ENCODE assay signal across 19 mouse cellular contexts in genomic region chr15:93229028-93229427, GRCm38 (mm10). TPM values are rescaled to one million over a fixed set of nuclear protein-coding genes. Genes with fewer than 3 reads are reported as not detected.
A peak's percentile ranks its signal among the peaks of the same experiment; 100 is the strongest.
DNase-seq lines count a peak whose midpoint lies in the region.
"Had no signal": no experiment of that assay in that cellular context is flagged by ENCODE, and none has a peak within 500 bp of the region (broad histone marks: within the 10 kb centered on the region; RNA-seq: fewer than 3 reads in every experiment).

No protein-coding gene starts in this region.

- H3K27ac ChIP-seq in midbrain, embryonic 10.5 days (replicated peaks), result no peak overlapping the region
- H3K27ac ChIP-seq: embryonic facial prominence, embryonic 10.5 days; forebrain, embryonic 13.5 days; heart, embryonic 15.5 days; hindbrain, embryonic 12.5 days; kidney, embryonic 15.5 days; liver, embryonic 12.5 days; lung, embryonic 15.5 days had no signal

- H3K4me1 ChIP-seq in megakaryocyte, embryonic 14.5 days, result peaks cover 35% of the 10 kb centered on the region
- H3K4me1 ChIP-seq in midbrain, embryonic 10.5 days, result no peaks in the 10 kb centered on the region
- H3K4me1 ChIP-seq: heart, embryonic 15.5 days; liver, embryonic 12.5 days; lung, embryonic 15.5 days had no signal

- DNase-seq in 416B (ENCODE audit: low read depth), result peak; percentile 85
- DNase-seq in T-cell, adult 2 months (ENCODE audit: low spot score), result peak; percentile 53
- peak; percentile 15 for DNase-seq in thymus, postnatal 0 days (ENCODE audit: low spot score)
- no peak for DNase-seq in midbrain, embryonic 10.5 days (ENCODE audit: low spot score)
- DNase-seq in neural tube, embryonic 10.5 days (ENCODE audit: extremely low spot score, low spot score), result no peak
- DNase-seq in gastrocnemius, postnatal 4 days (ENCODE audit: low spot score in 2 of 2), result no peak
- DNase-seq: adrenal gland, postnatal 10 days; cerebellum, adult 11-12 months; cerebellum, postnatal 36 days; heart, adult 18-20 months; left cerebral cortex, postnatal 4 days had no signal

- 89% methylated on average over 11 of the region's 11 CpGs for WGBS in midbrain, embryonic 10.5 days

- peak overlapping the region; percentile 42 for H3K4me3 ChIP-seq in megakaryocyte, embryonic 14.5 days (replicated peaks)
- no peak overlapping the region for H3K4me3 ChIP-seq in midbrain, embryonic 10.5 days
- H3K4me3 ChIP-seq: embryonic facial prominence, embryonic 10.5 days; forebrain, embryonic 13.5 days; heart, embryonic 15.5 days; hindbrain, embryonic 12.5 days; kidney, embryonic 15.5 days; liver, embryonic 12.5 days; lung, embryonic 15.5 days had no signal

- no peaks in the 10 kb centered on the region for H3K27me3 ChIP-seq in megakaryocyte, embryonic 14.5 days (replicated peaks)
- no peaks in the 10 kb centered on the region for H3K27me3 ChIP-seq in midbrain, embryonic 10.5 days (ENCODE audit: low read depth, poor library complexity, severe bottlenecking)
- H3K27me3 ChIP-seq: heart, embryonic 15.5 days; hindbrain, embryonic 12.5 days; kidney, embryonic 15.5 days; lung, embryonic 15.5 days had no signal

- no peaks in the 10 kb centered on the region for H3K36me3 ChIP-seq in megakaryocyte, embryonic 14.5 days (replicated peaks; ENCODE audit: low read length)
- no peaks in the 10 kb centered on the region for H3K36me3 ChIP-seq in midbrain, embryonic 10.5 days
- H3K36me3 ChIP-seq: embryonic facial prominence, embryonic 10.5 days; heart, embryonic 15.5 days; hindbrain, embryonic 12.5 days; kidney, embryonic 15.5 days; liver, embryonic 12.5 days; lung, embryonic 15.5 days had no signal

- H3K9me3 ChIP-seq in megakaryocyte, embryonic 14.5 days, result peaks cover 13% of the 10 kb centered on the region
- H3K9me3 ChIP-seq in midbrain, embryonic 10.5 days (replicated peaks), result 0 out of 2 replicates have a peak, but pooled peaks cover 7% of the 10 kb centered on the region
- H3K9me3 ChIP-seq: embryonic facial prominence, embryonic 10.5 days; heart, embryonic 15.5 days; hindbrain, embryonic 12.5 days; kidney, embryonic 15.5 days; liver, embryonic 12.5 days; lung, embryonic 15.5 days had no signal

RNA-seq across cellular contexts. Expression of gene Gxylt1, which starts 46.0 kb away (rescaled TPM):
- polyA plus RNA-seq in megakaryocyte, embryonic 14.5 days (2012; ENCODE audit: insufficient read depth, low replicate concordance), result 0.70 TPM in 1 of 2 replicates, not detected in the other
- polyA plus RNA-seq in thymus, postnatal 0 days (2015; fragmentation: Nextera tagmentation; extraction: Ambion mirVana), result 5.2 and 5.9 TPM in 2 replicates
- polyA plus RNA-seq in midbrain, embryonic 10.5 days (2016; fragmentation: Nextera tagmentation; extraction: Ambion mirVana), result 12.8 and 14.5 TPM in 2 replicates
- total RNA-seq in gastrocnemius, postnatal 4 days (2021), result 10 to 100 TPM; 13.7 to 15.3 TPM

Comparison
In these comparisons a context has a peak if more than half of its experiments do, and no peak if none do; other contexts are left out.
1. DNase-seq: peak in 416B (single experiment), T-cell, adult 2 months (single experiment) and thymus, postnatal 0 days (single experiment); none in midbrain, embryonic 10.5 days (single experiment), neural tube, embryonic 10.5 days (single experiment) and gastrocnemius, postnatal 4 days (0 of 2).